Mouse (Mus musculus): ENCODE measurements at regions not wholly inside any gene's neighbourhood (a gene's known extent, or its start where the extent isn't known, plus 50 kb on each side); places are given as distances from the start of the nearest gene placed in this dataset.

GRCm38 (mm10) chr6:98597612-98598011 is 255.1 kb upstream of the Gm765 start:
- no peak for DNase-seq

GRCm38 (mm10) chr6:98590989-98591388 is 248.4 kb upstream of the Gm765 start:
- DNase-seq = no peak

- DNase-seq = no peak
Measured at GRCm38 (mm10) chr6:98588979-98589378, 246.4 kb upstream of the Gm765 start.

- DNase-seq = no peak
Measured at GRCm38 (mm10) chr6:98584541-98584940, 242.0 kb upstream of the Gm765 start.

- no peak for DNase-seq
Measured at GRCm38 (mm10) chr6:98582826-98583225, 240.3 kb upstream of the Gm765 start.

- no peak for DNase-seq
Measured at GRCm38 (mm10) chr6:98575227-98575626, 232.7 kb upstream of the Gm765 start.

GRCm38 (mm10) chr6:98555702-98556101 is 213.1 kb upstream of the Gm765 start:
- no peak for DNase-seq

- no peak for DNase-seq
Measured at GRCm38 (mm10) chr6:98553922-98554321, 211.4 kb upstream of the Gm765 start.

- no peak for DNase-seq
Measured at GRCm38 (mm10) chr6:98551781-98552180, 209.2 kb upstream of the Gm765 start.

GRCm38 (mm10) chr6:98526882-98527440 is 184.4 kb upstream of the Gm765 start:
- no peak for DNase-seq

GRCm38 (mm10) chr6:98525286-98525685 is 182.7 kb upstream of the Gm765 start:
- peak; percentile 64 for DNase-seq

- no peak for DNase-seq
Measured at GRCm38 (mm10) chr6:98524659-98525058, 182.1 kb upstream of the Gm765 start.

- DNase-seq = no peak
Measured at GRCm38 (mm10) chr6:98521526-98521925, 179.0 kb upstream of the Gm765 start.

GRCm38 (mm10) chr6:98514826-98515225 is 172.3 kb upstream of the Gm765 start:
- DNase-seq = no peak

GRCm38 (mm10) chr6:98514376-98514775 is 171.8 kb upstream of the Gm765 start:
- no peak for DNase-seq

- DNase-seq = no peak
Measured at GRCm38 (mm10) chr6:98513217-98513616, 170.7 kb upstream of the Gm765 start.

- DNase-seq = no peak
Measured at GRCm38 (mm10) chr6:98502726-98503125, 160.2 kb upstream of the Gm765 start.

GRCm38 (mm10) chr6:98499721-98500120 is 157.2 kb upstream of the Gm765 start:
- DNase-seq = no peak

- DNase-seq = no peak
Measured at GRCm38 (mm10) chr6:98486626-98487025, 144.1 kb upstream of the Gm765 start.

- DNase-seq = no peak
Measured at GRCm38 (mm10) chr6:98483319-98484123, 141.0 kb upstream of the Gm765 start.

GRCm38 (mm10) chr6:98482319-98482718 is 139.8 kb upstream of the Gm765 start:
- DNase-seq = no peak

- DNase-seq = no peak
Measured at GRCm38 (mm10) chr6:98467563-98467962, 125.0 kb upstream of the Gm765 start.

GRCm38 (mm10) chr6:98452277-98452676 is 109.7 kb upstream of the Gm765 start:
- DNase-seq = no peak

GRCm38 (mm10) chr6:98435676-98436075 is 93.1 kb upstream of the Gm765 start:
- no peak for DNase-seq

- no peak for DNase-seq
Measured at GRCm38 (mm10) chr6:98433286-98433685, 90.7 kb upstream of the Gm765 start.
